Mouse (Mus musculus): ENCODE results near the gene Ptger4.

Ptger4 gene

GRCm38 (mm10) chr15:5243959-5244905, at the start of gene Ptger4:
Ptger4 (minus strand) TSS chr15:5244187.
- DNase-seq, result peak; percentile 83

- DNase-seq, result no peak
Measured at GRCm38 (mm10) chr15:5288412-5288811, 44.4 kb upstream of the Ptger4 start.

GRCm38 (mm10) chr15:5287072-5287471, 43.1 kb upstream of the Ptger4 start:
- no peak for DNase-seq

- no peak for DNase-seq
Measured at GRCm38 (mm10) chr15:5281316-5281715, 37.3 kb upstream of the Ptger4 start.

GRCm38 (mm10) chr15:5279831-5280230, 35.8 kb upstream of the Ptger4 start:
- DNase-seq, result no peak

- DNase-seq, result no peak
Measured at GRCm38 (mm10) chr15:5278525-5278924, 34.5 kb upstream of the Ptger4 start.

- DNase-seq, result no peak
Measured at GRCm38 (mm10) chr15:5273981-5274380, 30.0 kb upstream of the Ptger4 start.

GRCm38 (mm10) chr15:5266095-5266494, 22.1 kb upstream of the Ptger4 start:
- DNase-seq, result no peak

- no peak for DNase-seq
Measured at GRCm38 (mm10) chr15:5262874-5263504, 19.0 kb upstream of the Ptger4 start.

GRCm38 (mm10) chr15:5262095-5262667, 18.2 kb upstream of the Ptger4 start:
- DNase-seq, result no peak

- DNase-seq, result no peak
Measured at GRCm38 (mm10) chr15:5261004-5261403, 17.0 kb upstream of the Ptger4 start.

GRCm38 (mm10) chr15:5260183-5260582, 16.2 kb upstream of the Ptger4 start:
- DNase-seq, result no peak

- DNase-seq, result no peak
Measured at GRCm38 (mm10) chr15:5250182-5250581, 6.2 kb upstream of the Ptger4 start.

- DNase-seq, result no peak
Measured at GRCm38 (mm10) chr15:5243036-5243958, 690 bp downstream of the Ptger4 start.

GRCm38 (mm10) chr15:5242241-5243035, 1.5 kb downstream of the Ptger4 start:
- DNase-seq, result no peak

- no peak for DNase-seq
Measured at GRCm38 (mm10) chr15:5241304-5242201, 2.4 kb downstream of the Ptger4 start.

GRCm38 (mm10) chr15:5240360-5240759, 3.6 kb downstream of the Ptger4 start:
- DNase-seq, result no peak

- no peak for DNase-seq
Measured at GRCm38 (mm10) chr15:5239901-5240300, 4.1 kb downstream of the Ptger4 start.

- DNase-seq, result no peak
Measured at GRCm38 (mm10) chr15:5239361-5239760, 4.6 kb downstream of the Ptger4 start.

GRCm38 (mm10) chr15:5238553-5238952, 5.4 kb downstream of the Ptger4 start:
- no peak for DNase-seq

GRCm38 (mm10) chr15:5238073-5238472, 5.9 kb downstream of the Ptger4 start:
- no peak for DNase-seq

Data from kidney, adult 11 months (tissue).